Mouse (Mus musculus): ENCODE data around the gene Stim1.

GRCm38 (mm10) chr7:102322137-102322536 lies 54.5 kb downstream of the Stim1 start:
- TF ChIP-seq REST (IDR thresholded peaks at IDR 0.05; ENCODE audit: insufficient read depth, insufficient read length) (no peak), POLR2A (IDR thresholded peaks at IDR 0.05; ENCODE audit: insufficient read length, low read depth) (no peak), E2F4 (IDR thresholded peaks at IDR 0.05; ENCODE audit: insufficient read depth) (no peak), USF1 (IDR thresholded peaks at IDR 0.05; ENCODE audit: low read depth) (no peak), MAX (IDR thresholded peaks at IDR 0.05; ENCODE audit: low read depth) (no peak), POLR2AphosphoS2 (IDR thresholded peaks at IDR 0.05; ENCODE audit: insufficient read length, low read depth) (no peak), TCF12 (IDR thresholded peaks at IDR 0.05; ENCODE audit: insufficient read depth, poor library complexity, severe bottlenecking) (no peak)

Measured in myocyte (in vitro differentiated cells).